Mouse (Mus musculus): ENCODE measurements at regions not wholly inside any gene's neighbourhood (a gene's known extent, or its start where the extent isn't known, plus 50 kb on each side); places are given as distances from the start of the nearest gene placed in this dataset.
A peak's percentile ranks its signal among the peaks of the same experiment; 100 is the strongest.

- Histone ChIP-seq H3K4me2 (no peak overlapping the region), H3K27me3 (ENCODE audit: insufficient read depth, low read length) (no peaks in the 10 kb centered on the region), H3K4me1 (ENCODE audit: insufficient read depth) (no peaks in the 10 kb centered on the region), H3K27ac (ENCODE audit: low read depth) (no peak overlapping the region), H3K9me3 (ENCODE audit: low read depth, low read length) (no peaks in the 10 kb centered on the region), H3K36me3 (ENCODE audit: insufficient read depth) (no peaks in the 10 kb centered on the region), H3K9ac (no peak overlapping the region), H3K4me3 (ENCODE audit: low read depth, low read length) (no peak overlapping the region)
- no peak for TF ChIP-seq CTCF (IDR thresholded peaks at IDR 0.05; ENCODE audit: low read depth)
- no peak for ATAC-seq (ENCODE audit: insufficient read depth)
- 75% methylated on average over 2 of the region's 2 CpGs for WGBS
- peak; percentile 1 for DNase-seq
Observed at GRCm38 (mm10) chr13:80188734-80189133, 694.5 kb upstream of the Arrdc3 start.

GRCm38 (mm10) chr13:80195065-80195605, 688.0 kb upstream of the Arrdc3 start:
- H3K4me2 ChIP-seq: no peak overlapping the region
- no peak overlapping the region for H3K9ac ChIP-seq
- no peaks in the 10 kb centered on the region for H3K9me3 ChIP-seq (ENCODE audit: low read depth, low read length)
- H3K4me1 ChIP-seq (ENCODE audit: insufficient read depth): no peaks in the 10 kb centered on the region
- no peaks in the 10 kb centered on the region for H3K27me3 ChIP-seq (ENCODE audit: insufficient read depth, low read length)
- no peak for ATAC-seq (ENCODE audit: insufficient read depth)
- 52% methylated on average over 5 of the region's 5 CpGs for WGBS
- no peak overlapping the region for H3K4me3 ChIP-seq (ENCODE audit: low read depth, low read length)
- H3K27ac ChIP-seq (ENCODE audit: low read depth): no peak overlapping the region
- no peaks in the 10 kb centered on the region for H3K36me3 ChIP-seq (ENCODE audit: insufficient read depth)
- DNase-seq: no peak
- no peak for TF ChIP-seq CTCF (IDR thresholded peaks at IDR 0.05; ENCODE audit: low read depth)

GRCm38 (mm10) chr13:80224110-80224509, 659.1 kb upstream of the Arrdc3 start:
- Histone ChIP-seq H3K27me3 (ENCODE audit: insufficient read depth, low read length) (no peaks in the 10 kb centered on the region), H3K9me3 (ENCODE audit: low read depth, low read length) (no peaks in the 10 kb centered on the region), H3K4me3 (ENCODE audit: low read depth, low read length) (no peak overlapping the region), H3K36me3 (ENCODE audit: insufficient read depth) (no peaks in the 10 kb centered on the region), H3K27ac (ENCODE audit: low read depth) (no peak overlapping the region), H3K4me2 (no peak overlapping the region), H3K4me1 (ENCODE audit: insufficient read depth) (no peaks in the 10 kb centered on the region), H3K9ac (no peak overlapping the region)
- no peak for TF ChIP-seq CTCF (IDR thresholded peaks at IDR 0.05; ENCODE audit: low read depth)
- DNase-seq (no peak), ATAC-seq (ENCODE audit: insufficient read depth) (no peak)
- WGBS: 57% methylated on average over 1 of the region's 1 CpGs

- DNase-seq (no peak), ATAC-seq (ENCODE audit: insufficient read depth) (no peak)
- Histone ChIP-seq H3K4me2 (no peak overlapping the region), H3K9ac (no peak overlapping the region), H3K9me3 (ENCODE audit: low read depth, low read length) (no peaks in the 10 kb centered on the region), H3K27me3 (ENCODE audit: insufficient read depth, low read length) (no peaks in the 10 kb centered on the region), H3K4me1 (ENCODE audit: insufficient read depth) (no peaks in the 10 kb centered on the region), H3K36me3 (ENCODE audit: insufficient read depth) (no peaks in the 10 kb centered on the region), H3K4me3 (ENCODE audit: low read depth, low read length) (no peak overlapping the region), H3K27ac (ENCODE audit: low read depth) (no peak overlapping the region)
- no peak for TF ChIP-seq CTCF (IDR thresholded peaks at IDR 0.05; ENCODE audit: low read depth)
Observed at GRCm38 (mm10) chr13:80231381-80231780, 651.8 kb upstream of the Arrdc3 start.

- no peaks in the 10 kb centered on the region for H3K4me1 ChIP-seq (ENCODE audit: insufficient read depth)
- no peak overlapping the region for H3K4me2 ChIP-seq
- H3K9ac ChIP-seq: no peak overlapping the region
- no peaks in the 10 kb centered on the region for H3K9me3 ChIP-seq (ENCODE audit: low read depth, low read length)
- H3K27ac ChIP-seq (ENCODE audit: low read depth): no peak overlapping the region
- 55% methylated on average over 5 of the region's 5 CpGs for WGBS
- H3K4me3 ChIP-seq (ENCODE audit: low read depth, low read length): no peak overlapping the region
- DNase-seq (no peak), ATAC-seq (ENCODE audit: insufficient read depth) (no peak)
- no peaks in the 10 kb centered on the region for H3K36me3 ChIP-seq (ENCODE audit: insufficient read depth)
- H3K27me3 ChIP-seq (ENCODE audit: insufficient read depth, low read length): no peaks in the 10 kb centered on the region
- TF ChIP-seq CTCF (IDR thresholded peaks at IDR 0.05; ENCODE audit: low read depth): no peak
Observed at GRCm38 (mm10) chr13:80235254-80236032, 647.7 kb upstream of the Arrdc3 start.

- H3K4me2 ChIP-seq: no peak overlapping the region
- no peak overlapping the region for H3K4me3 ChIP-seq (ENCODE audit: low read depth, low read length)
- 88% methylated on average over 2 of the region's 2 CpGs for WGBS
- DNase-seq (no peak), ATAC-seq (ENCODE audit: insufficient read depth) (no peak)
- no peak for TF ChIP-seq CTCF (IDR thresholded peaks at IDR 0.05; ENCODE audit: low read depth)
- H3K27me3 ChIP-seq (ENCODE audit: insufficient read depth, low read length): no peaks in the 10 kb centered on the region
- no peak overlapping the region for H3K27ac ChIP-seq (ENCODE audit: low read depth)
- no peaks in the 10 kb centered on the region for H3K9me3 ChIP-seq (ENCODE audit: low read depth, low read length)
- H3K9ac ChIP-seq: no peak overlapping the region
- no peaks in the 10 kb centered on the region for H3K36me3 ChIP-seq (ENCODE audit: insufficient read depth)
- H3K4me1 ChIP-seq (ENCODE audit: insufficient read depth): no peaks in the 10 kb centered on the region
Observed at GRCm38 (mm10) chr13:80262826-80263225, 620.4 kb upstream of the Arrdc3 start.

GRCm38 (mm10) chr13:80267131-80267530, 616.1 kb upstream of the Arrdc3 start:
- Histone ChIP-seq H3K4me2 (no peak overlapping the region), H3K27ac (ENCODE audit: low read depth) (no peak overlapping the region), H3K9me3 (ENCODE audit: low read depth, low read length) (no peaks in the 10 kb centered on the region), H3K9ac (no peak overlapping the region), H3K4me1 (ENCODE audit: insufficient read depth) (no peaks in the 10 kb centered on the region), H3K36me3 (ENCODE audit: insufficient read depth) (no peaks in the 10 kb centered on the region), H3K4me3 (ENCODE audit: low read depth, low read length) (no peak overlapping the region), H3K27me3 (ENCODE audit: insufficient read depth, low read length) (no peaks in the 10 kb centered on the region)
- no peak for TF ChIP-seq CTCF (IDR thresholded peaks at IDR 0.05; ENCODE audit: low read depth)
- WGBS: 86% methylated on average over 4 of the region's 4 CpGs
- no peak for DNase-seq
- no peak for ATAC-seq (ENCODE audit: insufficient read depth)

Measured in lung, embryonic 14.5 days (tissue).